ENCODE assay signal across 20 mouse cellular contexts in genomic region chr17:42939476-42939875, GRCm38 (mm10).
A peak's percentile ranks its signal among the peaks of the same experiment; 100 is the strongest.
DNase-seq lines count a peak whose midpoint lies in the region; ATAC-seq and TF ChIP-seq lines count a peak whose summit lies in the region.
"Had no signal": no experiment of that assay in that cellular context is flagged by ENCODE, and none has a peak within 500 bp of the region (broad histone marks: within the 10 kb centered on the region; RNA-seq: fewer than 3 reads in every experiment).

No protein-coding gene starts in this region.

- no peaks in the 10 kb centered on the region for H3K79me2 ChIP-seq in liver, adult 2 months (ENCODE audit: control insufficient read depth, insufficient read depth, low read length)

- no peaks in the 10 kb centered on the region for H3K9me3 ChIP-seq in kidney, embryonic 14.5 days (ENCODE audit: control insufficient read depth, low read length)
- H3K9me3 ChIP-seq in intestine, postnatal 0 days (ENCODE audit: control insufficient read depth) = no peaks in the 10 kb centered on the region
- no peaks in the 10 kb centered on the region for H3K9me3 ChIP-seq in midbrain, postnatal 0 days (ENCODE audit: low read length)
- H3K9me3 ChIP-seq in hindbrain, embryonic 14.5 days (ENCODE audit: control insufficient read depth, low read length) = no peaks in the 10 kb centered on the region
- H3K9me3 ChIP-seq: embryonic facial prominence, embryonic 15.5 days; limb, embryonic 15.5 days; midbrain, embryonic 12.5 days had no signal

- no peaks in the 10 kb centered on the region for H3K36me3 ChIP-seq in kidney, adult 2 months (ENCODE audit: control insufficient read depth, insufficient read depth, low read length)
- H3K36me3 ChIP-seq in kidney, embryonic 14.5 days (ENCODE audit: control insufficient read depth, insufficient read depth, low read length) = no peaks in the 10 kb centered on the region
- H3K36me3 ChIP-seq in liver, adult 2 months (ENCODE audit: control insufficient read depth, insufficient read depth, low read length) = no peaks in the 10 kb centered on the region
- no peaks in the 10 kb centered on the region for H3K36me3 ChIP-seq in intestine, postnatal 0 days (ENCODE audit: control insufficient read depth, insufficient read depth)
- H3K36me3 ChIP-seq in midbrain, postnatal 0 days (ENCODE audit: insufficient read depth, low read length) = no peaks in the 10 kb centered on the region
- no peaks in the 10 kb centered on the region for H3K36me3 ChIP-seq in hindbrain, embryonic 14.5 days (replicated peaks; ENCODE audit: control insufficient read depth, insufficient read depth)
- H3K36me3 ChIP-seq: embryonic facial prominence, embryonic 15.5 days; limb, embryonic 15.5 days; midbrain, embryonic 12.5 days had no signal

- no peak overlapping the region for H3K4me3 ChIP-seq in kidney, adult 2 months (ENCODE audit: insufficient read depth, low read depth, low read length)
- H3K4me3 ChIP-seq in kidney, embryonic 14.5 days (ENCODE audit: low read length) = no peak overlapping the region
- H3K4me3 ChIP-seq in liver, adult 2 months (ENCODE audit: insufficient read depth, low read depth, low read length) = no peak overlapping the region
- H3K4me3 ChIP-seq in intestine, postnatal 0 days (ENCODE audit: low read depth, low read length) = no peak overlapping the region
- no peak overlapping the region for H3K4me3 ChIP-seq in midbrain, postnatal 0 days (ENCODE audit: low read depth, low read length)
- H3K4me3 ChIP-seq in hindbrain, embryonic 14.5 days (replicated peaks; ENCODE audit: low read length) = no peak overlapping the region
- H3K4me3 ChIP-seq: embryonic facial prominence, embryonic 15.5 days; left cerebral cortex, adult 2 months; limb, embryonic 15.5 days; midbrain, embryonic 12.5 days had no signal

- no peak for TF ChIP-seq CTCF in kidney, adult 2 months (conservative IDR thresholded peaks at IDR 0.05; ENCODE audit: insufficient read depth, insufficient read length, low read depth, low read length)
- TF ChIP-seq CTCF in liver, adult 2 months (IDR thresholded peaks at IDR 0.05; ENCODE audit: low read depth, low read length) = no peak
- no peak for TF ChIP-seq CTCF in intestine, postnatal 0 days (IDR thresholded peaks at IDR 0.05; ENCODE audit: low read depth)
- no peak for TF ChIP-seq CTCF in midbrain, postnatal 0 days (IDR thresholded peaks at IDR 0.05)

- no peak overlapping the region for H3K4me2 ChIP-seq in kidney, embryonic 14.5 days (replicated peaks; ENCODE audit: low read depth, low read length)
- no peak overlapping the region for H3K4me2 ChIP-seq in intestine, postnatal 0 days (replicated peaks; ENCODE audit: low read depth)
- no peak overlapping the region for H3K4me2 ChIP-seq in midbrain, postnatal 0 days (ENCODE audit: low read depth, low read length, poor library complexity, severe bottlenecking)
- H3K4me2 ChIP-seq in hindbrain, embryonic 14.5 days (replicated peaks) = no peak overlapping the region
- H3K4me2 ChIP-seq: embryonic facial prominence, embryonic 15.5 days; heart, embryonic 11.5 days; limb, embryonic 15.5 days; midbrain, embryonic 12.5 days had no signal

- no peaks in the 10 kb centered on the region for H3K27me3 ChIP-seq in kidney, adult 2 months (replicated peaks; ENCODE audit: control insufficient read depth, insufficient read depth, low read length)
- no peaks in the 10 kb centered on the region for H3K27me3 ChIP-seq in kidney, embryonic 14.5 days (ENCODE audit: control insufficient read depth, insufficient read depth, low read length)
- no peaks in the 10 kb centered on the region for H3K27me3 ChIP-seq in liver, adult 2 months (ENCODE audit: control insufficient read depth, insufficient read depth, low read length)
- no peaks in the 10 kb centered on the region for H3K27me3 ChIP-seq in intestine, postnatal 0 days (replicated peaks; ENCODE audit: control insufficient read depth, insufficient read depth, low read length)
- no peaks in the 10 kb centered on the region for H3K27me3 ChIP-seq in midbrain, postnatal 0 days (ENCODE audit: insufficient read depth, low read length)
- no peaks in the 10 kb centered on the region for H3K27me3 ChIP-seq in hindbrain, embryonic 14.5 days (ENCODE audit: control insufficient read depth, insufficient read depth, low read length)
- H3K27me3 ChIP-seq: embryonic facial prominence, embryonic 15.5 days; limb, embryonic 15.5 days; midbrain, embryonic 12.5 days had no signal

- no peak for ATAC-seq in kidney, embryonic 14.5 days (ENCODE audit: low FRiP score, low TSS enrichment)
- ATAC-seq in intestine, postnatal 0 days = peak; percentile 72
- ATAC-seq in midbrain, postnatal 0 days (ENCODE audit: low FRiP score) = no peak
- ATAC-seq in hindbrain, embryonic 14.5 days (ENCODE audit: low FRiP score) = no peak
- ATAC-seq: forebrain, embryonic 14.5 days had no signal

- 27% methylated on average over 7 of the region's 7 CpGs for WGBS in kidney, adult 2 months
- WGBS in kidney, embryonic 14.5 days = 67% methylated on average over 7 of the region's 7 CpGs
- 11% methylated on average over 7 of the region's 7 CpGs for WGBS in liver, adult 2 months
- 19% methylated on average over 7 of the region's 7 CpGs for WGBS in intestine, postnatal 0 days
- WGBS in midbrain, postnatal 0 days = 85% methylated on average over 7 of the region's 7 CpGs
- WGBS in hindbrain, embryonic 14.5 days = 78% methylated on average over 7 of the region's 7 CpGs

- H3K9ac ChIP-seq in kidney, embryonic 14.5 days (ENCODE audit: low read depth, low read length) = no peak overlapping the region
- no peak overlapping the region for H3K9ac ChIP-seq in liver, adult 2 months (ENCODE audit: low read depth, low read length)
- H3K9ac ChIP-seq in intestine, postnatal 0 days (ENCODE audit: low read depth, low read length) = no peak overlapping the region
- no peak overlapping the region for H3K9ac ChIP-seq in midbrain, postnatal 0 days (replicated peaks; ENCODE audit: low read length, poor library complexity, severe bottlenecking)
- H3K9ac ChIP-seq in hindbrain, embryonic 14.5 days = no peak overlapping the region
- H3K9ac ChIP-seq: embryonic facial prominence, embryonic 15.5 days; limb, embryonic 15.5 days; midbrain, embryonic 12.5 days had no signal

- H3K4me1 ChIP-seq in kidney, adult 2 months (ENCODE audit: control insufficient read depth, insufficient read depth, low read length) = peaks cover 11% of the 10 kb centered on the region; the same call in 1 of the 2 replicates
- H3K4me1 ChIP-seq in kidney, embryonic 14.5 days (ENCODE audit: control insufficient read depth, insufficient read depth, low read length) = no peaks in the 10 kb centered on the region
- H3K4me1 ChIP-seq in liver, adult 2 months (ENCODE audit: control insufficient read depth, insufficient read depth, low read length) = peaks cover 5% of the 10 kb centered on the region; the same call in 1 of the 2 replicates
- H3K4me1 ChIP-seq in intestine, postnatal 0 days (replicated peaks; ENCODE audit: control insufficient read depth, insufficient read depth, low read length) = no peaks in the 10 kb centered on the region
- no peaks in the 10 kb centered on the region for H3K4me1 ChIP-seq in midbrain, postnatal 0 days (ENCODE audit: insufficient read depth, low read length)
- H3K4me1 ChIP-seq in hindbrain, embryonic 14.5 days (replicated peaks; ENCODE audit: control insufficient read depth, insufficient read depth, low read length) = no peaks in the 10 kb centered on the region
- H3K4me1 ChIP-seq: embryonic facial prominence, embryonic 15.5 days; limb, embryonic 15.5 days; midbrain, embryonic 12.5 days had no signal

- TF ChIP-seq POLR2A in kidney, adult 2 months (IDR thresholded peaks at IDR 0.05; ENCODE audit: low read depth, low read length) = no peak
- no peak for TF ChIP-seq POLR2A in liver, adult 2 months (IDR thresholded peaks at IDR 0.05; ENCODE audit: extremely low read depth, insufficient read depth, low read length)

- H3K27ac ChIP-seq in kidney, adult 2 months (ENCODE audit: insufficient read depth, low read depth, low read length) = peak overlapping the region; percentile 70; the same call in 1 of the 2 replicates
- H3K27ac ChIP-seq in kidney, embryonic 14.5 days (ENCODE audit: low read depth, low read length) = no peak overlapping the region
- no peak overlapping the region for H3K27ac ChIP-seq in liver, adult 2 months (replicated peaks; ENCODE audit: insufficient read depth, low read depth, low read length)
- peak overlapping the region; percentile 71; the same call in 1 of the 2 replicates for H3K27ac ChIP-seq in intestine, postnatal 0 days (ENCODE audit: low read depth, low read length)
- no peak overlapping the region for H3K27ac ChIP-seq in midbrain, postnatal 0 days (ENCODE audit: low read depth, low read length)
- no peak overlapping the region for H3K27ac ChIP-seq in hindbrain, embryonic 14.5 days
- H3K27ac ChIP-seq: embryonic facial prominence, embryonic 15.5 days; left cerebral cortex, adult 2 months; limb, embryonic 15.5 days; midbrain, embryonic 12.5 days had no signal

- peak; percentile 82 for DNase-seq in kidney, adult 2 months
- DNase-seq in liver, adult 2 months (ENCODE audit: extremely low read depth, low read depth, low spot score) = peak; percentile 80
- DNase-seq in liver = no peak
- DNase-seq in midbrain, postnatal 0 days (ENCODE audit: low spot score) = no peak
- no peak for DNase-seq in hindbrain, embryonic 14.5 days (ENCODE audit: low spot score)
- DNase-seq: adrenal gland, postnatal 25 days; cerebellum, adult 8-10 months; gastrocnemius, postnatal 10 days; heart, adult 11 months; left cerebral cortex, postnatal 4 days; lung, adult 18-20 months; thymus, postnatal 14 days had no signal

Comparison
In these comparisons a context has a peak if more than half of its experiments do, and no peak if none do; other contexts are left out.
1. DNase-seq: peak in kidney, adult 2 months (single experiment) and liver, adult 2 months (single experiment); none in liver (single experiment), midbrain, postnatal 0 days (single experiment) and hindbrain, embryonic 14.5 days (single experiment).
2. H3K27ac ChIP-seq: peak in kidney, adult 2 months (single experiment) and intestine, postnatal 0 days (single experiment); none in kidney, embryonic 14.5 days (single experiment), liver, adult 2 months (single experiment), midbrain, postnatal 0 days (single experiment) and hindbrain, embryonic 14.5 days (single experiment).